Mouse (Mus musculus): ENCODE measurements at regions not wholly inside any gene's neighbourhood (a gene's known extent, or its start where the extent isn't known, plus 50 kb on each side); places are given as distances from the start of the nearest gene placed in this dataset.

DNA sequence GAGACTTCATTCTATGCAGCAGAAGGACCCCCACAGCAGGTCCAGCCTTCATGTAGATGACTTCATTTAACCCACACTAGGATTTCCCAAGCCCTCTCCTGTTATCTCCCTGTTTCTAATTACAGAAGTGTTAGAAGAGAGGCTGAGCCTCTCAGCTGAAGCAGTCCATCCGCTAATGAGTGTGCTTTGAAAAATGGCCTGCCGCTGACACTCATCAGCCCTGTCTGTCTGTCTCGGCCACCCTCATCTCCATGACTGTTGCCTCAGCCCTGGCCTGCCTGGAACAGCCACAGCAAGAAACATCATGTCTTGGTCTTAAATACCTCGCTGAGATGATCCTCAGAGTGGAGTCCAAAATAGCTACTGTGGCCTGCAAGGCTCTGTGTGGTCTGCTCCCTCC, 273.1 kb downstream of the Slc30a10 start:
- DNase-seq, result no peak

DNA sequence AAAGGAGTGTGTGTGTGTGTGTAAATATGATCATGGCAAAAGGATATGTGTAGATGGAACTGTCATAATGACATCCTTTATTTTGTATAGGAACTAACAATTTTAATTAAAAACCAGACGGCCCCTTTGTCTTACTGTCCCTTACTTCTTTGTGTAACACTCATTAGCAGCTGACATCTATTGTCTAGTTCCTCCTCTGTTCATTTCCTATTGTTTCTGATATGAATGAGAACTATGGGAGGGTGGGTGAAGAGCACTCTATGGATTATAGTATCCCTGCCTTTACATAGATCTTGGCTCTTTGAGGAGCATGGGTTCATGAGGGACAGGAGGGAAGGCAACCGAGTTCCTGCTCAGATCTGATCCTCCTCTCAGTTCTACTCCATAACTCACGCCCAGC, 273.8 kb downstream of the Slc30a10 start:
- no peak for DNase-seq

DNA sequence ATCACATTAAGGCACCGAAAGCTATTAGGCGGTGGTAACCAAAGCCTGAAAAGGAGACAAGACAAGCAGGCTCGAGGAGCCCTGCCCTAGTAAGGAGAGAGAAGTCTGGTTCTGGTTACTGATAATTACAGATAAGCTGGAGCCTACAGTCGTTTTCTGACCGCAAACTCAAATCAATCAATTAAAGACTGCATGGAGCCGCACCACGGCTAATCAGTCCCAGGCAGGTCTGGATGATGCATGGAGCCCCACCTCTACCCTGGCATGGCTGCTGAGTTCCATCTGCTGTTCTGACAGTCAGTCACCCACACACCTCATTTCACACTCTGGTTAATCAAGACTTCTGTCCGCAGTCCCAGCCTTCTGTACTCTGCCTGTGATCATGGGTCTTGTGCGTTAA, 276.4 kb downstream of the Slc30a10 start:
- no peak for DNase-seq

DNA sequence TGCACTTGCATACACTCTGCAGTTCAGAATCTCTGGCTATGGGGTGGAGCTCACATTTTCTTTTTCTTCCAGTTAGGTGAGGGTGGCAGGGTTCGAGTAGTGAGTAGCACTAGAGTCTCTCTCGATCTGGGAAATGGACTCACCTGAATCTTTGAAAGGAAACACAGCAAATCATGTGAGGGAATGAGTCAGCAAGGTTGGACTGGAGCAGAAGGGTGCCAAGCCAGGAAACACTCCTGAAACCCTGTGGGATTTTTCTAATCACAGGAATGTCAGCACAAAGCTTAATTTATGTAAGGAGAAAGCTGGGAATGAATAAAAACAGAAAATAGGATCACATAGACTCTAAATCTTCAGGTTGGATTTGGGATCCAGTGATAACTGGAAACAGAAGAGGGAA, 282.1 kb downstream of the Slc30a10 start:
- no peak for DNase-seq

DNA sequence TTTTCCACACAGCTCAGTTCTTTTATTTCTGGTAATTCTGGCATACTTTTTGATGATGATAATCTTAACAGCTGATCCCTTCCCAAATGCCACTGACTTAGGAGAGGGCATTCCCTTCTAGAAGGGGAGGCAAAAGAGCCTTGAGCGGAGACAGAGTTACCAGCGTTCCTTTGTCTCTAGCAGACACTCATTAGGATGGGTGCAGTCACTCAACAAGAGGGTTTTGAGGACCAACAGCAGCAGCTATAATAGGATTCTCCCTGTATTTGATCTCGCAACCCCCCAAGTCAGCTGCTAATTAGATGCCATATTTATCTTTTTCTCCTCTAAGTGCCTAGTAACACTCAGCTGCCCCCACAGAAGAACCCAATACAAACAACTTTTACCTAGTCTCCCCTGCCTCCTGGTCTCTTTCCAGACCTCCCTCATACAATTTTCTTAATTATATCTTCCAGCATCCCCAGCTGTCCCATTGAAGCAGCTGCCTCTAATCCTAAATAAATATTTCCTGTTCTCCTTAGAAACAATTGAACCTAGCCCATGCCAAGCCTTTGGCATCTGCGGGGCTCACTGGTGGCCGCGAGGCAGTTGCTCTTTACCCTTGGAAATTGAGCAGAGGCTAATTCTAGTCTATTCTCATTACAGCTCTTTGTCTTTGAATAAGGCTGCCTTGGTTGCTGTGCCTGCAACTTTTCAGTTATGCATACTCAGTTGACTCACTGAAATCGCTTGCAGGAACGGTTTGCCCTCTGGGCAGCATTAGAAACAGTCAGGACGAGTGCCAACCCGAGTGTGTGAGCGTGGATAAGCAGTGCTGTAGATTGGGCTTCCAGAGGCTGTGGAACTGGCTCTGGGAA, 286.6 kb downstream of the Slc30a10 start:
- peak; percentile 29 for DNase-seq

DNA sequence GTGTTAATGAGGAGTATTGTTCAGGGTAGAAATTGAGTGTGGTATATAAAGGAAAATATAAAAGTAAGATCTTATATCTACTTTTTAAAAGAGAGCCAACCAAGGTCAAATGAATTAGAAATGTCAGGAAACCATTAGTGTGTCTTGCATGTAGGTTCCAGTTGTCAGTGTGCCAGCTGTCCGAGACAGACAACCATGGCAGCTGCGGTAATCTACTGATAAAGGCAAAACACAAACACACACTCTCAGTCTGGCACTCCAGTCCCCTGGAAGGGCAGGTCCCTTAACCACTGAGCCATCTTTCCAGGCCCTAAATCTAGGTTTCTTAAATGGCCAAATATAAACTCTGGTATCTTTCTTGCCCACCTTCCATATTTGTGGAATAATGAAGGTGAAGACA, 294.6 kb downstream of the Slc30a10 start:
- DNase-seq, result no peak

DNA sequence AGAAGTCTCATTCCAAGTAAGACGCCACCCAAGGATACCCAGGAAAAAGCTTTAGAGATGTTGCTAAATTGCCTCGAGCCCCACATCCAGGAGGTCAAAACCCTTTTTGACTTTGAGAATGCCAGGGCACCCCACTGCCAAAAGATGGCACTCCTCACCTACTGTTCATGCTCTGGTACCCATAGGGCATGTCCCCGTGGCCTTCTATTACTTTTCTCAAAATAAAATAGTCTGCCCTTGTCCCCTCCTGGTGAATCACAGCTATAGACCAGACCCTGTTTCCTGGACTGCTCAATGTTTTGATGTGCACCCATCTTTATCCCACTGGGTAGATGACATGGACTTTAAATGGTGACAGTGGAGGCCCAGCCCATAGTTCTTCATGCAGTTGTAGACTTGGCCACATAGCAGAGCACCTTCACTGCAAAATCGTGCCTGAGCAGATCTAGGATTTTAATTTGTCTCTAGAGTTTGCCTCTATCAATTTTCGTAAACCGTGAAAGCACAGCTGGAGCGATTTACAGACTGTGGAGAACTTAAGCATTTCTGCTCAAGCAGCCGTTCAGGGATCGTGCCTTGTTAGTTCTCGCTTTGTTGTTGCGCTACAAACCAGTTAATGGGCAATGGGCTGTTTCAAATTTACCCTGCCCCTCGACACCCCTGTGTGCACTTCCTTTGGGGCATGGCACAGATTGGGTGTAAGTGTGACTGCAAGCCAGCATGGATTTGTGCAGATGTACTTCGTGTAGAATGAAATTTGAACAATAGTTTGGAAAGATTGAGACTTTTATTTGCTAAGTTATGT, 300.0 kb downstream of the Slc30a10 start:
- DNase-seq, result no peak

DNA sequence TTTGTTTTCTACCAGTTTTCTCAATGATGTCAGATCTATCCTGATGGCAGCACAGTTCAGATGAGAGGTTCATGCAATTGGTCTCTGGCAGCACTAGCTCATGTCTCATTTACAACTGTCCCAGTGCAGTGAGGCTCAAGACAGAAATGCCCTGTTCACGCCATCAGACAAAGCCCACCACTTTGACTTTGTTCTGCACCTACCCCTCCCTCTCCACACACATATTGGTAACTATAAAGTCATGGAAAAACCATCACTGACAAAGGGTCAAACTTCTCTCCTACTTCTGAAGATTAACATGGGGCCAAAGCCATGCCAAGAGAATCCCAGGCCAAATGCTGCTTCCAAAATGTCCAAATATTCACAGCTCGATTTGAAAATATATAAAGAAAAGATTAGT, 302.7 kb downstream of the Slc30a10 start:
- no peak for DNase-seq

DNA sequence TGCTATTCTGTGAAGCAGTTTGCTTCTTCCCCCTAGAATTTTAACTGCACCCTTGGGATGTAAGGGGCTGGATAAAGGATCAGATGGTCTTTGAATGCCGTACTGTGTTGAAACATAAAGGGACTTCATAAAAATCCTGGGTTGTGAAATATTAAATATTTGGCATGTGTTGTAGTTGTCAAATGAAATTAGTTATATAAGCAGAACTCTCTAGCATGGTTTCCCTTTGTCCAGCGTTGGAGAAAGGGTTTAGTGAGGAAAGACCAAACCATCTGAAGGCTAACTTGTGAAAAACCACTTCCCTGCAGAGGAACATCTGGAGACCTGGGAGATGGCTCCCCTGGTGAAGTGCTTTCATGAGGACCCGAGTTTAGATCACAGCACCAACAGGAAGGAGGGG, 319.6 kb downstream of the Slc30a10 start:
- DNase-seq, result no peak

DNA sequence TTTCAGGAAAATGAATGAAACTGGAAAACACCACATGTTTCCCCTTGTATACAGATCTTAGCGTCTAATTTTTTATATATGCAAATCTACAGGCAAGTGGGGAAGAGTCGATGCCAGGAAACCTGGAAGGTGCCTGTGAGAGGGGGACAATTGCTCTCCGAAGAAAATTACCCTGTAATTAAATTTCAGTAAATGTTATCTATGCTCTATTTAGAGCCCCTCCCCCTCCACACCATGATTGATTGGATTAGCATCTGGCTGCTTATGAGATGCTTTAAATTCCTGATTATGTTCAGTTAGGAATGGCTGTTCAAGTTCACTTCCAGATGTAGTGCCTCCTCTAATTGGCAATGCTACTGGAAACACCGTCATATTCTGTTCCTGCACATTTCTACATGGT, 325.0 kb downstream of the Slc30a10 start:
- DNase-seq, result no peak

DNA sequence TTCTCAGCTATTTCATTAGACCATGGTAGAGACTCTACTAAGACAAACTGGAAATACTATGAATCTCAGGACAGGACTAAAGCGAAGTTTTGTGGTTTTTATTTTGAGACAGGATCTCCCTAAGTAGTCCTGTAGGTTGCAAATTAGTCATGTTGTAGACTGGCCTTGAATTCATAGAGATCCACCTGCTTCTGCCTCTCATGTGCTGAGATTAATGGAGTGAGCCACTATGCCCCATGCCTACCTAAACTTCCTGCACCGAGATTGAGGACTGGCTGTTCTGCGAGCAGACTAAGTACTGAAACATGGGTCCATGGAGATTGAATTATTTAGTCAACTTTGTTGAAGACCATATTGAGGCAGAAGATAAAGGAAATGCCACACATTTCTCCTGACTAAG, 315.0 kb downstream of the Lyplal1 start:
- no peak for DNase-seq

DNA sequence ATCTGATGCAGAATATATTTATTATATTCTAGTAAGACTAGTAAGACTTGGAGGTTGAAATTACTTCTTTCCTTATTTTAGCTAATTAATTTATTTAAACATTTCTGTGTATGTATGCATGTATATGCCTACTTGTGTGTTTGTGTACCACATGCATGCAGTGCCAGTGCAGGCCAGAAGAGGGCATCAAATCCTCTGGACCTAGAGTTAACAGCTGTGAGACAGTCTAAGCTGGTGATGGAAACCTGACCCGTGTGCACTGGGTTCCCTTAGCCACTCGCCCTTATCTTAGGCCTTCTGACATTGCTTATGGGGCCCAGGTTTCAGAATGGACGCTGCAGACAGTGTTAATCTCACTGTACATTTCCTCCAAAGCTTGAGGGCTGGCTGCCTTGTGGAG, 302.2 kb downstream of the Lyplal1 start:
- DNase-seq, result no peak

DNA sequence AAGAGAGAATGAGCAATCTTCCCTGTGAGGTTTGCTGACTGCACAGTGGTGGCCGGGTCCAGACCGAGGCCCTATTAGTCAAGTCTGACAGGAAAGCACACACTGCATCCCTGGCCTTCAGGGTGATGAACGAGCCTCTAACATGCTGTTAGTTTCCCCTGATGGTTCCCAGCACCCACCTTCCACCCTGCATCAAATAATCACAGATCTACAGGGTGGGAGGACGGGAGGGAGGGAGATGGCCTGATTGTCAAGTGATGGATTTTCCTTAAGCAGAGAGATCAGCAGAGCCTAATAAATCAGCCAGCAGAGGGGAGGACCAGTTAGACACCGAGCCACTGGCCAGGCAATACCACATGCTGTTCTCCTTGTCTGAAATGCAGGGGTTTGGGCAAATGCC, 298.1 kb downstream of the Lyplal1 start:
- no peak for DNase-seq

DNA sequence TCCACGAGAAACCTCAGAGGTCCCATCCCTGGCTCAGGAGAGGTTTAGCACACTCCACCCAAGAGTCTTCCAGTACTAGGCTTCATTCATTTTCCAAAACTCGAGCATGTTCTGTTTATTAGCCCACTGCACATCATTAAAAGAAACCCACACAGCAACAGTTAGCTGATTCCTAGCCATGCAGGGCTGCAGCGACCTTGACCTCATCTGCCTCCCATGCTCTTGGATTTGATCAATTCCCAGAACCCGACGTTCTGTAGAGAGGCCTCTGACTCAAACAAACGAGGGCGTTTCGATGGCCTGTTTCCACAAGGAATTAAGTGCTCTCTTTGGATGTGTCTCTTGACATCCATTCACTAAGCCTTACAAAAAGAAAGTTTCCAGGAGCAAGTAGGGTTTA, 294.9 kb downstream of the Lyplal1 start:
- no peak for DNase-seq

DNA sequence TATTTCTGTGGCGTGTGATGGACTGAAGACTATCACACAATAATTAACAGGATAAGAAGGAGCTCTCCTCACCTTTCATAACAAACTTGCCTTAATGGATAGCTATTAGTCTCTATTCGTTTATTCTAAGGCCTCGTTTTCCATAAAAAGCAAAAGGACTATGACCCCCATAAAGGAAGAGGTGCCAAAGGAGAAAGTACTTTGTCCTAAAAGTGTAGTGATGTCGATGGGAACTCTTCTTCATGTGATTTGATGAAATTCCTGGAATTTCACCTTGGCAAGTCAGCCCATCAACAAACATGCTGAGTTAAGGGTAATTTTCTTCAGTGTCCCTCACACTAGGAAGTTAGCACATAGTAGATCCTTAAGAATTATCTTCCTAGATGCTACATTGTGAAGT, 293.9 kb downstream of the Lyplal1 start:
- DNase-seq, result no peak

DNA sequence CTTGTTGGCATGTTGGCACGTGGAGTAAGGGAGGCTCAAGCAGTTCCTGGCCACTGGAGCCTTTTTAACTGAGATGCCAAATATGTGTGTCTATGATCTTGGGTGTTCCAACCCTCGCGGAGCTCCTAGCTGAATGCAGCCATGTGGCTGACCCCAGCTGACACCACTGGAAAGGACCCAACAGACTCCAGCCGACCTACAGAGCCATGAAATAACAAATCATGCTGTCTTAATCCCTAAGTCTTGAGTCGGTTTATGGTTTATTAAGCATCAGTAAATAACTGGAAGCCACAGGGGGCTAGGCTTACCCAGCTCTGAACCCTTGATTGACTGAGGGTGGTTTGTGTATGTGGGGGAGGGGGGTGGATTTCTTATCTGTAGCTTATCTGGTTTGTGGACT, 293.2 kb downstream of the Lyplal1 start:
- no peak for DNase-seq

DNA sequence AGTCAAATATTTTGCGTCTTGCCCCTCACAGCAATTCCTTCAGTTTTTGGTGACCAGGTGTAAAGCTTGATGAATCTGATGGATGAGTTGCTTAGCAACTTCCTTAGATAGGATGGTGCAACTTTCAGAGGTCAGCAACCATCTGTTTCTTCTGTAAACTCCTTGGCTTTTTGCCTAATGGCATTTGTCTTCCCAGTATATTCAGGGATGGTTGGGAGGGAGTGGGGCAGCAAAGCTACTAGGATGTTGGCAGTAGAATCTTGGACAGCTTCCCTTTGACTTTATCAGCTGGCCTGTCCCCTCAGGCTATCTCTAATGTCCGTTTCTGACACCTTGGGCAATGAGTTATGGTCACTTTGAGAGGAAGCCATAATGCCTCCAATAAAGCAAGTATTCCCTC, 289.1 kb downstream of the Lyplal1 start:
- DNase-seq, result no peak

DNA sequence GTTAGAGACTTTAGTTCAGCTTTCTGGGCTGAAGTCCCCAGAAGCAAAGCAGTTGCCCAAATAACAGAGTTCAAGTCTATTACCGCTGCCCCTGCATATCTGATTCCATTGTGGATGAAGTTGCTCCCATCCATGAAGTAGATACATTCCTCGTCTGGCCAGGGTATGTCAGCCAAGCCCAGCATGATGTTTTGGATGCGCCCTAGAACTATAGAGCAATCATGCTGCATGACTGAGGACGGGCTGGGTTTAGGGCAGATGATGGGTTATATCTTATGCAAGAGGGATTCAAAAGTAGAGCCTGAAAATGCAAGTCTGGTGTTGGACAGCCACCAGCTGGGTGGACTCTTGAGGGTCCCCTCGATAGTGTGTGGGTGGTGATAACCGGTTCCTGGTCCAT, 288.6 kb downstream of the Lyplal1 start:
- DNase-seq, result no peak

DNA sequence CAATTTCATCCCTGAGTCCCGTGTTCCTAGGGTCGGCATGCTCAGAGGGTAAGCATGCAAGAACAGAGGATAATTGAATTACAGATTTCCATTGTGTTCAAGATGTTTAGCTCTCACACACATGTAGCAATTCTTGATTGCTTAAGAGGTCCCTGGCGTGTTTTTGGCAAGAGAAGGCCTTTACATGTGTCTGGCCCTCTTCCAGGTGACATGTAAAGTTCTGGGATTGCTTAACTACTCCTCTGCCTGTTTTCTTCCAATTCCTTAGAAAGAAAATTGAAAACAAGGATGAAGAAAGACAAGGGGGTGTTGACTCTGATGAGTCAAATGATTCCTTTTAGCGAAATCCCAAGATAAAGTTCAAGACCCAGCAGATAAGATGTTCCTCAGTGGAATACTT, 285.1 kb downstream of the Lyplal1 start:
- DNase-seq, result no peak

DNA sequence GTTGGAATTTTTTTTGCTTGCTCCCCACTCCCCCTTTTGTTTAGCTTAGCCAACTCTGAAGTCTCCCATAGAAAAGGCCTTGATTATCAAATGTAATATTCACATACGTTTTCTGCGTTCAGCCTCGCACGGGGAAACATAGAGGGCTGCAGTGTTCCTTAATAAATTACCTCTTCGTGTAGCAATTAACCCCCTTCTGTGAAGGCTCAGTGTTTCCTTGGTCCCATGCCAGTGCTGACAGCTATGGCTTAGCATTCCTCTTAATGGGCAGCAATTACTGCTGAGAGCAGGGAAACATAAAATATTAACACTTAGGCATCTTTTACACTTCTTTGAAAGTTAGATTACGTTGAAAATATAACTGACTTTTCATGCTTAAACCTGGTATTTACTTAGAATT, 282.9 kb downstream of the Lyplal1 start:
- DNase-seq, result peak; percentile 10

DNA sequence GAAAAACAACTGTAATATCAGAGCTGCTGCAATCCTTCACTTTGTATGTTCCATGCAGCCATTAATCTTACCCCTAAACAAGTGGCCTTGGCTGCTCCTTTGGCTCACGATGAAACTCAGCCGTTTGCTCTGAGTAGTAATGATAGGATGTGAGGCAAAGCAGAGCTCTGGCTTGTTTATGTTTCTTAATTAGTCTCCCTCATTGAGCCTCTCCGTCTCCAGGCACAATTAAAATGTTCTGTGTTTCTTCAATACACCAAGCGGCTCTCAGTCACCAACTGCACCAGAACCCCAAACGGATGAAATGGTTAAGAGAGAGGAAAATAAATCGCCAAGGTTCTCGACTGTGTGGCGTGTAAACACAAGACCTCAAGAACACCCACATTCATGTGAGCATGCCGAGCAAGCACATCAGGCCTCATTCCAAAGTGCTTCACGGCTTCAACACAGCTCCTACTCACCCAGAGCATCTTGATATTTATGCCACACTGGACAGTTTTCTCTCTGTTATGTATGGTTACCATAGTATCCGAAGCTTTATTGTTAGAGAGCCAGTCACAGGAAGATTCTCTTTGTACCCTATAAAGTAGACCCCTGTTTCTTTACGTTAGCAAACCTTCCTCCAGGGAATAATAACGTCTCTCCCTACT, 280.4 kb downstream of the Lyplal1 start:
- no peak for DNase-seq

DNA sequence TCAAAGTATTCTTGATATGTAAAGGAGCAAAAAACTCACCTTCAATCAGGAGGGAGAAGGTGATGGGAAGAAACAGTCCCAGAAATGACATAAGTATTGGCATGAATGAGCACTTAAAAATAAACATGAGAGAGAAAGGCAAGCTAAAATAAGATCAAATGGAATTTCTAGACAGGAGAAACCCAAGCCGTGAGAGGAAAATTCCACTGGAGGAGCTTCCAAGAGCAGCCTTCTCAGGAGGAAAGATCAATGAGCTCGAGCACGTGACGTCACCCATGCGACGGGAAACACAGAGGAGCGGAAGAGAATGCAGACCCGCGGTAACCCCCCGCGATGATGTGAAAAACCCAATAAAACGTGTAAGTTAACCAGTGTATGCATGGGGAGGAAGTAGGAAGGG, 274.6 kb downstream of the Lyplal1 start:
- DNase-seq, result no peak

DNA sequence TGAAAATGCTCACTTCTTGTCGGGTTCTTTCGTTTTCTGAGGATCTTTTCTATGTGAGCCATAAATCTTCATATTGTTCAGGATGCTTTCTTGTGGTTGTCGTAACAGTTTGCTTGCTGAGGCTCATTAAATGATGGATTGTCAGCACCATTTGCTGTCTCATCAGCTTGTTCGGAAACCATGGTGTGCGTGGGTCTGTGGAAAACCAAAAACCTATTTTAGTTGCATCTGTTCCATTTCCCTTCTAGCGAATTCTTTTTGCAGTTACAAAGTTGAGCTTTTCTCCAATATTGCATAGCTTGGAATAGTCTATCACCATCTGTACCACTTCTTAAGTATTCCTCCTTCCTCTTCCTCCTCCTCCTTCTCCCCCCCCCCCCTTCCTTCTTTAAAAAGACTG, 269.9 kb downstream of the Lyplal1 start:
- no peak for DNase-seq

DNA sequence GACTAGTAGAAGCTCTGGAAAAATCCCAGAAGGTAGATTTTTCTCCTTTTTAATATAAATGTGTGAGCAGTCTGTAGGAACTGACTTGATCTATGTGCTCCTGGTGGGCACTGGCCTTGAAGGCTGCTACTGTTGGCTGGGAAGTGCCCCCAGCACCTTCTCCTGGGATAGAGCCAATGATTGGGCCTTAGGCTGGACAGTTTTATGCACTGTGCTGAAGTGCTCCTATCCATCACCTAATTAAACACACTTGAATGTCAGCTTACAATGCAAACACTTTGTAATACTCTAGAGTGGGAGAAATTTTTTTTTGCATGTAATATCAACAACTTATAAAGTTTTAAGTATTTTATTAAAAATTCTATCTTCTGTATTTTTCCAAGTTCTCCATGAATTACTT, 266.5 kb downstream of the Lyplal1 start:
- no peak for DNase-seq
